Mouse (Mus musculus): Measurements from ENCODE around the gene Lgals3bp.

GRCm38 (mm10) chr11:118366108-118366507, 35.8 kb downstream of the Lgals3bp start:
- no peak for TF ChIP-seq CTCF (IDR thresholded peaks at IDR 0.05; ENCODE audit: low read depth)
- no peak for TF ChIP-seq EP300 (IDR thresholded peaks at IDR 0.05; ENCODE audit: low read depth)
